Mouse (Mus musculus): ENCODE measurements around the gene Mlxip.

Mlxip gene

DNA sequence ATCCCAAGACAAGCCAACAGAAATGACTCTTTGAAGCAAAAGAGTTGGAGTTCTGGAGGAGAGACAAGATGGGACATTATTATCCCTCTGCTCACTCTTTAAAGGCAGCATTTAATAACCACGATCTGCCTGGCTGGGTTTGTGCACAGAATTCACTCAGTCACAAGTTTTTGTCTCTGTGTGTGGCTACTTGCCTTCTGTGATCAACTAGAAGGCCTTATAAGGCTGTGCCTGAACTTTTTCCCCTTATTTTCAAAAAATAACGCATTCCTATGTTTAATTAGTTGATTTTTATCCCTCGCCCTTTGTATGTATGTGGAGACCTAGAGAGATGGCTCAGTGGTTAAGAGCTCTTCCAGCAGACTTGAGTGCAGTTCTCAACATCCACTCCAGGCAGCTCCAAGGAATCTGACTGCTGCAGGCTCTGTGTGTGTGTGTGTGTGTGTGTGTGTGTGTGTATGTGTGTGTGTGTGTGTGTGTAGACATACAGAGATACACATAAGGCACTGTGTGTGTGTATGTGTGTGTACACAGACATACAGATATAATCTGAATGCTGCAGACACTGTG lies 37.8 kb downstream of the Mlxip start:
- DNase-seq (ENCODE audit: low spot score) = no peak

DNA sequence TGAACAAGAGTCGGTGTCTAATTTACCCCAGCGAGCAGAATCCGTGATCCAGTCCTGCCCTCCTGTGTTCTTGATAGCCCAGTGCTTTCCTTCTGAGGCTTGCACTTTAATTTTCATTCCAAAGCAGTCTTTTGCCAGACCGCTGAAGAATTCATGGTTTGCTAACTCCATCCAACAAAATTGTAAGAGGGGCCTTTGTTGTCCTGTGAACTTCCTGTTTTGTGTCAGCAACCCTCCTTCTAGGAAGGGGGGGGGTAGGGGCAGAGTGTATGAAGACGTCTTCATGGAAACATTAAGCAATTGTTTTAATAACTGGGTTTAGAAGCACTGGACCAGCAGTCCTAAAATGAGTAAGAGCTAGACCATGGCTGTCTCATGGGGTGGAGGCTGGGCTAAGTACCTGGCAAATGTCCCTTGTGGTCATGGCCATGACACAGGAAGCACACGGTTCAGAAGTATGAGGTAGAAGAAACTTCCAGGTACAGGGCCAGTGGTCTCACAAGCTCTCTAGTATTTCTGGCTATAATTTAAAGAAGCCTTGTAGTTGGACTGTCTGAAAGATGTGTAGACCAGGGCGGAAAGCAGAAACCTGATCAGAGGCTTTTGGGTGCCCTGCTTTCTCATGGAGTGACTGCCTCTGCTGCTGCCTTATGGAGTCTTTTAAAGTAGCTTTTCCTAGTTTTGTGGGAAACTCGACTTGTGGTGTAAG lies 41.6 kb downstream of the Mlxip start:
- DNase-seq (ENCODE audit: low spot score) = peak; percentile 30

DNA sequence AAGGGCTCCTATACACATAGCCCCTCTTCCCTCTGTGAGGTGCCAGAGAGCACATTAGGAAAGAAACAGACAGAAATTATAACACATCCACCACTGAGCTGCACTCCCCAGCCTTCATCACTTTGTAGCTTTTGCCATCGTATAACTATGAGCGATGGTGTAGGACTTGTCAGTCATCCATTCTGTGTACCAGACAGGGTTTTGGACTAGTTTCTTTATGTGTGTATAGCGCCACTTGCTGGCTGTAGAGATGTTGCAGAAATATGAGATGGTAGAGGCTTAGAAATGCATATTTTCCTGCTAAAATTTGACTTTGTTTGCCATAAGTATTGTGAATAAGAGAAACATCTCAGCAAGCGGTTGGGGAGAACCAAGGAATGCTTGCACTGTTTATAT lies 42.2 kb downstream of the Mlxip start:
- peak; percentile 76 for DNase-seq (ENCODE audit: low spot score)

DNA sequence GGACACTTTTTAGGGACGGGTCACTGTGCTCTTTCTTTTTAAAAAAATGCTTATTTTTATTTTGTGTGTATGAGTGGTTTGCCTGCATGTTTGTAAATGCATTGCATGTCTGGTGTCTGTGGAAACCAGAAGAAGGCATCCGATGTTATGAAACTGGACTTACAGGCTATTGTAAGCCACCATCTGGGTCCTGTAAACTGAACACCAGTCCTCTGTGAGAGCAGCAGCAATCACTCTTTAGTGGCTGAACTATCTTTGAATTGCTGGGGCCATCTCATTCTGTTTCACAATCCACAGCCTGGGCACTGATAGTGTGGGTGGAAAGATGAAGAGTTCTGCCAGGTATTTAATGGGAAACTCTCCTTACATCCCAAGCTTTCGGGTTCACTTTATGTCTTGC lies 43.8 kb downstream of the Mlxip start:
- no peak for DNase-seq (ENCODE audit: low spot score)

DNA sequence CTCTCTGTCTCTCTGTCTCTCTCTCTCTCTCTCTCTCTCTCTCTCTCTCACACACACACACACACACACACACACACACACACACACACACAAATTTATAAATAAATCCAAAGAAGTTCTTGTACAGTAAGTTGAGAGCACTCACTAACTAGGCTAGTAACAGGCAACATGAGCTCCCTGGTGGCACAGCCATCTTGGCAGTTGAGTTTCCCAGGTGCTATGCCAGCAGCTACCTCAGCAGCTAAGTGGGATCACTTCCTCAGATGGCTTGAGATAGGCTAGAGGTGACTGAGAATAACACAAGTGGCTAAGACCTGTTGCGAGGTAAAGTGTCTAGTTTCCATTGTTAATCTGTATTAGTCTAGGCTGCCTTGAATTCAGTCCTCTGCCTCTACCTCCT lies 44.7 kb downstream of the Mlxip start:
- DNase-seq (ENCODE audit: low spot score) = no peak

DNA sequence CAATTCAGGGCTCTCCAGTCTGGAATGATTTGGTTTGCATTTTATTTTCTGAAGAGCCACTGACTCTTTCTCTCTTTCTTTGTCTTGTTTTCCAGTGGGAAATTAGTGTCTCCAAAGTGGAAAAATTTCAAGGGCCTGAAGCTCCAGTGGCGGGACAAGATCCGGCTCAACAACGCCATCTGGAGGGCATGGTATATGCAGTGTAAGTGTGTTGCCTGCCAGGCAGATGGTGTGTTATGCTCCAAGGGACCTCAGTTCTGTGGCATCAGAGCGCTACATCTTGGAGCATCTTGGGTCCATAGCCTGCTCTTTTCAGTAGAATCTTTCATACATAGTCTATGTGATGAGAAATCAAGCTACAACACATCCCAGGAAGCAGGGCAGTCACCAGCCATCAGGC lies 45.3 kb downstream of the Mlxip start:
- DNase-seq (ENCODE audit: low spot score) = no peak

DNA sequence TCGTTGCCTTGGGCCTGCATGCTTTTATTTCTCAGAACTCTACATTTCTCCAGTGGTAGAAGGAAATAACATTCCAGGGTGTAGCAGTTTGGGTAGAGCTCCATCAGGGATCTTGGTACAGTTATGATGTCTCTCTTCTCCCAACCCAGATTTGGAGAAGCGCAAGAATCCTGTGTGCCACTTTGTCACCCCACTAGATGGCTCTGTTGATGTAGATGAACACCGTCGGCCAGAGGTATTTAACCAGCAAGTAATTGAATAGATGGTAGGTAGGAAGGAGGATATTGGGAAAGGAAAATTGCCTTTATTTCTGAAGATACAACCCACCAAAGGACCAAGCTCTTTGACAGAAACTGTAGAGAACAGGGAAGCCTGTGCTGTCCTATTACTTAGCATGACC lies 46.1 kb downstream of the Mlxip start:
- DNase-seq (ENCODE audit: low spot score) = no peak

DNA sequence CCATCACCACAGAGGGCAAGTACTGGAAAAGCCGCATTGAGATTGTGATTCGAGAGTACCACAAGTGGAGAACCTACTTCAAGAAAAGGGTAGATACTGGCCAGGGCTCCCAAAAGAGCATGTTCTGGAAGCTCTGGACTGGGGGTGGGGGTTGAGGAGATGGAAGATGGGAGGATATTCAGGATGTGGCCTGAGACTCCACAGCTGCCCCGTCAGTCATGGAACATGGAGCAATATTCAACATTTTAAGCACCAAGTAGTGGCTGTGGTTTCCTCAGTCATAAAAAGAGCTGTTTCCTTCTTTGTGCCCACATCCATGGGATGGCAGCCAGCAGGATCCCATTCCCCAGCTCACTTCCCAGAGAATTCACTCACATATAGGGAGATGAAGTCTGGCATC lies 47.7 kb downstream of the Mlxip start:
- no peak for DNase-seq (ENCODE audit: low spot score)

DNA sequence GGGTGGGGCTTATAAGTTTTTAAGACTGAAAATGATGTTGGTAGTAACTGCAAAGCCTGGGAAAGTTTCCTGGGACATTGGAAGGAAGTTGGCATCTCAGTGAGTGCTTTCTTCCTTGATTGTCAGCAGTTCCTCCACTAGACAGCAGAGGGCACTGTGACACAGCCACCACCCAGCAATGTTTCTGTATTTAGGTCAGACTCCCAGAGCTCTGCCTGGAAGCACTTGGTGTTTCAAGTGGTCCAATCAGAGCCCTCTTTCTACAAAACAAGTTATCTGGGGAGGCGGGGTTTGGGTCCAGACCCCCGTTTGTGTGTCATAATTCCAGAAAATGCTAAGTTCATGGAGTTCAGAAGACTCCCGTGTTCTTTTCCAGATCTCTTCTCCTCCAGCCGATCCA lies 49.5 kb downstream of the Mlxip start:
- DNase-seq (ENCODE audit: low spot score) = peak; percentile 74

DNA sequence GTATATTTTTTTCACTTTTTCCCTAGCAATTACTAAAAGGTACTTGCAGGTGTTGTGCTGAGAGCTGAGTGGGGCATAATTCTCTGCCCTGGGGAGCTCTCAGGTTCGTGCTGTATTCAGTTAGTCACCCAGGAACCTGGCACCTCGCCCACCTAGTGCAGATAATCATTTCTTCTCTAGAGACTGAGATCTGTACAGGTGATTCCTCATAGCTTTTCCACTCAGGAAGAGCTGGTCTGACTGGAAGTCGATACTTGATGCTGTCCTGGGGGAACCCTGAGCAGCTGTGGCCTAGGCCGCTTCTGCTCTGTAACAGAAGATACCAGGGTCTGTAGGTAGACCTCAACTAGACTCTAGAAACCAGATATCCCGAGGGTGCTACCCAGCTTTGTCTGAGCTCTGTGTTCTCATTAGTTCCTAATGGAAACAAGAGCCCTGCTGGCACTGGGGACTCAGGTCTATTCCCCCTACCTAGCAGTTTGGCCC lies 50.3 kb downstream of the Mlxip start:
- no peak for DNase-seq (ENCODE audit: low spot score)

DNA sequence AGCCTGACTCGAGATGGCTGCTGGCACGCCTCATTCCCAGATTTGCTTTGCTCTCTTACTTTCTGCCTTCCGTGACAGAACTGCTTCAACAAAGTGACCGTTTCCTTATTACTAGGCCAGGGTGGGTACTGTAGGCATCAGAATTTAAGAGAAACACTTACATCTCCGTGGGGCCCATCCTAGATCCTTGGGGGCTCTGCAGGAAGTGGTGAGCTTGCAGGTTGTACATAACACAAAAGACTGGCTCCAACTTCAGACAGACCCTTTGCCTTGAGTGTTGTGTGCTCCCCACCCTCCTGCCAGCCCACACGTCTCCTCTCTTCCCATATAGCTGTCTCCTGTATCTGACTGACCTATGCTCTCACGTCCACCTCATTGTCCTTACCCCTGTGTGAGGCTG lies 57.3 kb downstream of the Mlxip start:
- DNase-seq (ENCODE audit: low spot score) = no peak

DNA sequence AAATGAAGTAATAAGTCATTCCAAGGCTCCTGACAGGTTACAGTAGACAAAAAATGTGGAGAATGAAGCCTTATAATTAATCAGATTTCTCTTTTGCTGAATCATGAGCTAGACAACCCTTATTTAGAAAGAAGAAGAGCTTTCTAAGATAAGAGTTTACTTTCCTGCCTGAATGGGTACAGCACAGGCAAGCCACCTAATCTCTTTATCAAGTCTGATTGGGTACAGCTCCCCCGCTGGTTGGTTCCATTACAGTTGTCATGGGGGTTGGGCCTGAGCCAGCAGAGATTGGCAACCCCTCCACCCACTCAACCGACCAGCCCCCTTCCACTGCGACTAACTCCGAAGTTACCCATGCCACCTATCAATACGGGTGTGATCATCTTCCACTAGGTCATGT lies 66.8 kb downstream of the Mlxip start:
- no peak for DNase-seq (ENCODE audit: low spot score)

DNA sequence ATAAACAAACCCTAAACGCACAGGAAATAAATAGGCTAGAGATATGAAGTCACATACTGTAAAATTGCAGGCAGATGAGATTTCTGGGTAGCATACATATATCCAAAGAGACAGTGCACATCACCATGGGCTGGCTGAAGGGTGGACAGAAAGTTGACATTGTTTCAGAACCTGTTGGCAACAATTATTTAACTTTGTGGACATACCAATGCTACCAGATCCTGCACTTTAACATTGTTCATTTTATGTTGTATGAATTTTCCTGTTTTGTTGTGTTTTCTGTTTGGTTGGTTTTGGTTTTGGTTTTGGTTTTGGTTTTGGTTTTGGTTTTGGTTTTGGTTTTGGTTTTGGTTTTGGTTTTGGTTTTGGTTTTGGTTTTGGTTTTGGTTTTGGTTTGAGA lies 70.0 kb downstream of the Mlxip start:
- DNase-seq (ENCODE audit: low spot score) = no peak

DNA sequence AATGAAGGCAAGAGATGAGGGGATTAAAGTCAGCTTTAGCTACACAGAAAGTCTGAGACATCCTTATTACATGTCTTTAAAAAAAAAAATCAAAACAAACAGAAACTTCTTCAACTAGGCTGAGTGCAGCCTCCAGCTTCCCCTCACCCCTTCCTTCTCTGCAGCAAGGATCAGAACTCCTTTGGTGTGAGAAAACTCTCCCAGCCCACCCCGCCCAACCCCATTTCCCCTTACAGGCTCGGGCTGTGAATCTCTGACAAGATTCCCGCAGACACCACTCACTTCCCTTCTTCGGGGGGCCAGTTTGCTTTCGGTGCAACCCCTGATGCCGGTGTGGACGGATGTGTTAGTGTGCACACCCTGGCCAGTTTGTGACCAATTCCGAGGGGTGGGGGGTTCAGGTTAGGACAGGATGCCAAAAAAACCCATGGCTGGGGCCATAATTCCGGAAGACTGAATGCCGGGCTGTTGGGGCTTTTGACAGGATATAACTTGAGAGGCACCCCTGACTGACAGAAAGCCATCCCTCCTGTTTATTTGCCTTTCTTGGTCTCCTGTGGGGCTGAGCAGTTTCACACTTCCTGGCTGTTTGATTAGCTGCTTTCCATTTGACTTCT lies 76.3 kb downstream of the Mlxip start:
- no peak for DNase-seq (ENCODE audit: low spot score)

DNA sequence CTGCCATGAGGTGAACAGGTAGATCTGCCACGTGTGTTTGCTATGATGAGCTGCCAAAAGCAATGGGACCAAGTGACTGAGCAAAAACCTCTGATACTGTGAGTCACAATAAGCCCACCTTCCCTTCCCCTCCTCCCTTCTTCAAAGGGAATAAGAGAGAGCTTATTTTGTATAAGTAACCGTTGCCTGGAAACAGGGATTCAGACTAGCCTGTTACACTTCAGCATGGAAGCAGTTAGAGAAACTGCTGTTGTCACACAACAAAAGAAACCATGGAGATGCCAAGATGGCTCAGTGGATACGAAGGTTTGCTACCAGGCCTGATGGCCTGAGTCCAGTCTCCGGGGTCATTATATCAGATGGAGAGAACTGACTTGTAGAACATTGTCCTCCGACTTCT lies 79.2 kb downstream of the Mlxip start:
- DNase-seq (ENCODE audit: low spot score) = no peak

DNA sequence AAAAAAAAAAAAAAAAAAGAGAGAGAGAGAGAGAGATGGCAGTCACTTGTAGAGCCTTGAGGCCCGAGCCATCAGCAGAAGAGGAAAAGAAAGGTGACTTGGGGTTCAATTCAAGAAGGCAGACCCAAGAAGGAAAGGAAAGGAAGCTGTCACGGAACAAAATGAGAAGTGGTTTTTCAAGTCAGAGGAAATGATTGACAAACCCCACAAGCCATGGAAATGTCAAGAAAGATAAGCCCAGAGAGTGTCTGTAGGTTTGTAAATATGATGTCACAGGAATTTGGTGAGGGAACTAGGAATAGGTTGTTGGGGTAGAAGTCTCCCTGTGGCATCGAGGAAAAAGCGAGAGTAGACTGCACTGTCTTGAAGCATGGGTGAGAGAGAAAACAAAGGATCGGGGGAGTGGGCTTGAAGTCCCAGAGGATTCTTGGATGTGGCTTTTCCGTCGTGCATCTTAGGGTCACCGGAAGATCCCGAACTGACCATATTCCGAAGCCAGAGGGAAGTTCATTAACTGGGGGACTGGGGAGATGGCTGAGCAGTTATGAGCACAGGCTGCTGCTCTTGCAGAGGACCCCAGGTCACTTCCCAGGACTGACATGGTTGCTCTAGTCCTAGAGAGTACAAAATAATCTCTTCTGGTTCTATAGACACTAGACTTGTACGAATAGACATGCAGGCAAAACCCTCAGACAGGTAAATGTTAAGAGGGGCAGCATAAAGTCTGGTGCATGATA lies 93.2 kb downstream of the Mlxip start:
- no peak for DNase-seq (ENCODE audit: low spot score)

DNA sequence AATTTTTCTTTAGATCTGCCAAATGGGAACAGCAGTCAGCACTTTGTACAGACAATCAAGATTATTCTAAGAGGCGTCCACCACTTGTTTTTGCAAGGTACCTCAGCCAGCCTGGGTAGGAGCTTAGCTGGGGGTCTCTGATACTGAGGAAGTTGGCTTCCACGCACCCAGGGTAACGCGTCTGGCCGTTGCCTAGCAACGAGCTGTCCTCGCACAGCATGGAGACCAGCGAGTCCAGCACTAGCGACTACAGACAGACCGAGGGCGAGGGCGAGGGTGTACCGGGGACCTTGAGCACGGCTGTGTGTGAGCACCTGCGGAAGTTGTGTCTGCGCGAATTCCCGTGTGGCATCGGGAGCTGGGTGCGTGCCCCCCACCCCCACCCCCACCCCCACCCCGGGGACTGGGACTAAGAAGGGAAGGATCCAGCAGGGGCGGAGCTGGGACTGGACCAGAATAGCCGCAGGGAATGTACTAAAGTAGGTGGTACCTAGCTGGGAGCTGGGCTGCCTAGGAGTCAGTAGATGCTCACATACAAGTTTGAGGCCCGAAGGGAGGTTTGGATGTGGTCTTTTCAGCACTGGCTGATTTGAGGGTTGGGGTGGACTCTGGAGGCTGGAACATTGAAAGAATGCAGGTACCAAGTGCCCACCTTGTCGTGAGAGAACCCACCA lies 94.7 kb downstream of the Mlxip start, which contains the start of the genes Lrrc43 and Il31:
Lrrc43 (plus strand) TSS at position 194 of the 674 bp plus-strand sequence.
Il31 (minus strand) TSS at position 378 of the 674 bp plus-strand sequence.
- no peak for DNase-seq (ENCODE audit: low spot score)

DNA sequence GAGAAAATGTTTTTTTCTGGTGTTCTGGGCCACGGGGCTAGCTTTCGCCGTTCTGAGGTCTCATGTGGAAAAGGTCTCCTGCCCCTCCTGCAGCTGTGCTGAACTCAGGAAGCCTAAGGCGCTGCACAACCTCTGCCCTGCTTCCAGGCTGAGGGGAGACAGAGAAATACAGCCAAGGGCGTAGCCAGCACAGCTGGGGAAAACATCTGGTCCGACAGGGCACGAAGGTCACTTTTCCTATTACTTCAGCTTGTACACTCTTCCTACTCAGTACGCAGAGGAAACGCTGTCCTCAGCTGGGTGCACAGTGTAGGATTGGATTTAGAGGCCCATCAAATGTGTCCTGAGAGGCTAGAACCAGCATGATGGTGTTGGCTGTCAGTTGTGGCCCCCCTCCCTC lies 95.3 kb downstream of the Mlxip start:
- DNase-seq (ENCODE audit: low spot score) = no peak

DNA sequence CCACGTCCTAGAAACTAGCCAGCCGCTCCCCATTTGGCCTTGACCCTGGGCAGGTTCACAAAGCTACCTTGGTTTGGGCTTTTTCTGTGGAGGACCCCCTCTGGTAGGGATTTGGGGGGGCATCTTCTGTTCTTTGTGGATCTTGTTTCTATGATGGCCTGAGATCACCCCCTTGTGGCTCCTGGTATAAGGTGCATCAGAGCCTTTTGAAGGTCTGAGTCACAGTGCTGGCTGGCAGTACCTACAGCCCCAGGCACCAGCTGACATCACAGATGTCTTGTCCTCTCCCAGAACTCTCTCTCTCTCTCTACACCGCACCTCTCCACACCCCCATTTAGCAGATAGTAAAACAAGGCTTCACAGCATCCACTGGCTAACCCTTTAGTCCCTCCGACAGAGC lies 105.1 kb downstream of the Mlxip start:
- peak; percentile 33 for DNase-seq (ENCODE audit: low spot score)

DNA sequence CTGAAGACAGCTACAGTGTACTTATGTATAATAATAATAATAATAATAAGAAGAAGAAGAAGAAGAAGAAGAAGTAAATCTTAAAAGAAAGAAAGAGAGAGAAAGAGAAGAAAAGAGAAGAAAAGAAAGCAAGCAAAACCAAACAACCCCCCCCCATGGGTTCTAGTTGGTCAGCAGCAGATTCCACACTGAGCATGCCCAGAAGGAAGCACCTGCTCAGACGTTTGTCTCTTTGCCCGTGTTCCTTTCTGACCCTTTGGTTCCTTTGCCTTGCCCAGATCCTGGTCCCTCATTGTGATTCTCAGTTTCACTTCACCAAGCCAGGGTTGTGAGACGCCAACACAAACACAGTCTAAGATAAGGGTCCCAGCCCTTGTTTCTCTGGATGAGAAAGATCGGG lies 107.4 kb downstream of the Mlxip start:
- no peak for DNase-seq (ENCODE audit: low spot score)
